Mouse (Mus musculus): ENCODE results near the gene Olfr204.
"Not testable (repeated sequence)": the region's sequence is repeated elsewhere in the genome, so short reads cannot be mapped to it uniquely, and the experiment has no call there.

GRCm38 (mm10) chr16:59269097-59269496, 49.0 kb downstream of the Olfr204 start:
- TF ChIP-seq CTCF (IDR thresholded peaks at IDR 0.05; ENCODE audit: low read depth); EP300 (optimal IDR thresholded peaks at IDR 0.05): not testable (repeated sequence)

All from stomach, postnatal 0 days (tissue).